Mouse (Mus musculus) liver, postnatal 0 days (tissue): ENCODE measurements at regions not wholly inside any gene's neighbourhood (a gene's known extent, or its start where the extent isn't known, plus 50 kb on each side); places are given as distances from the start of the nearest gene placed in this dataset.

Experiments used
- CTCF ChIP-seq: sonication (generic); IDR thresholded peaks from 2 replicates; pipeline ENCODE4 v1.5.1; 2016; ENCODE audit warnings: antibody characterized with exemption, low read depth
- EP300 ChIP-seq: IDR thresholded peaks from 2 replicates; pipeline ENCODE4 v1.6.1; 2016; ENCODE audit warnings: antibody characterized with exemption, low read depth, mild to moderate bottlenecking

- no peak for TF ChIP-seq EP300
- no peak for TF ChIP-seq CTCF
These were observed 232.5 kb downstream of the Cd47 start for GRCm38 (mm10) chr16:50032798-50033197.
